Mouse (Mus musculus) embryonic facial prominence, embryonic 12.5 days (tissue): ENCODE results near the gene Exoc2. TPM values are rescaled to one million over a fixed set of nuclear protein-coding genes. Genes with fewer than 3 reads are reported as not detected.

Experiments
- polyA plus RNA-seq: library from polyadenylated mRNA; unstranded; fragments of >200 nt; fragmentation: Nextera tagmentation; extraction: Ambion mirVana; gene quantifications from 2 replicates; pipeline ENCODE4 v1.2.1, GENCODE M21; 2016

The Exoc2 gene
- polyA plus RNA-seq, 1 experiment from 2014 or later = 40.8 TPM

Other genes starting within 250 kb of the Exoc2 start
- gene Irf4, start 224.9 kb downstream of the Exoc2 start, polyA plus RNA-seq = 0.04 and 0.05 TPM in 2 replicates
- gene Hus1b, start 26.3 kb downstream of the Exoc2 start, polyA plus RNA-seq = 0.14 TPM in 1 of 2 replicates, not detected in the other
- 0.17 and 0.27 TPM in 2 replicates for gene Gm5447, start 111 bp upstream of the Exoc2 start, polyA plus RNA-seq